Mouse (Mus musculus) brain, embryonic 14.5 days (tissue): ENCODE measurements around the gene Ccdc91.

Source experiments
- CTCF ChIP-seq: fragments of 200-500 bp; IDR thresholded peaks from 2 replicates; pipeline ENCODE4 v1.5.1; 2012; ENCODE audit warnings: inconsistent platforms, mild to moderate bottlenecking, moderate library complexity, borderline replicate concordance; ENCODE audit not compliant: insufficient read depth, insufficient read length; ENCODE audit errors: extremely low read depth
- POLR2A ChIP-seq: fragments of 200-500 bp; IDR thresholded peaks from 2 replicates; pipeline ENCODE4 v1.6.1; 2012; ENCODE audit warnings: mild to moderate bottlenecking, inconsistent platforms, borderline replicate concordance; ENCODE audit not compliant: poor library complexity, insufficient read depth, insufficient read length, severe bottlenecking; ENCODE audit errors: extremely low read depth

- no peak for TF ChIP-seq POLR2A
- no peak for TF ChIP-seq CTCF
These were observed 185.1 kb downstream of the Ccdc91 start for GRCm38 (mm10) chr6:147660718-147661117.
